Mouse (Mus musculus) gastrocnemius, postnatal 25 days (tissue): ENCODE measurements around the gene P4hb. TPM values are rescaled to one million over a fixed set of nuclear protein-coding genes. Genes with fewer than 3 reads are reported as not detected.
"Not testable (repeated sequence)": the region's sequence is repeated elsewhere in the genome, so short reads cannot be mapped to it uniquely, and the experiment has no call there.

ENCODE experiments used
- DNase-seq: peaks from one replicate; pipeline ENCODE4 v3.0.0; 2022
- total RNA-seq, 2 experiments: library from RNA; stranded (reverse); gene quantifications; 1 replicate in 1 of 2; 2 replicates in 1 of 2; pipeline ENCODE4 v1.2.3; 2021

The P4hb gene
- total RNA-seq, 2 experiments from 2014 or later, result 192 to 198 TPM

- no peak for DNase-seq
These were observed 34.1 kb downstream of the P4hb start for GRCm38 (mm10) chr11:120538955-120539284.

GRCm38 (mm10) chr11:120538485-120538884 is 34.6 kb downstream of the P4hb start:
- DNase-seq, result peak; percentile 83

- DNase-seq, result no peak
These were observed 37.2 kb downstream of the P4hb start for GRCm38 (mm10) chr11:120535804-120536203.

DNA sequence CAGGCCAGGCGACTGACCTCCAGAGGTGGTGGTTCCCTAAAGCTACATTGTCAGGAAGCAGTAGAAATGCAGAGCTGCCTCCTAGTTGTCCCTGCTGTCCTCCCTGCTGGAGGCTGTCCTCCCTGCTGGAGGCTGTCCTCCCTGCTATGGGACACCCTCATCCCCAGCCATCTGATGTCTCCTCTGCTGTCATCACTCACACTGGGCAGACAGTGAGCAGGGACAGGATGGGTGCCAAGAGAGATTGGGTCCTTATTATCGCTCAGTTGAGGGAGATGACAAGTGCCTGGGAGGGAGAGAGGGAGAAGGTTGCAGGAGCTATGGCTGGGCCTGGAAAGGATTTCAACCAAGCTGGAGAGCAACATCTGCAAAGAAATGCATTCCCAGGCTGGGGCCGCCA is 37.9 kb downstream of the P4hb start:
- no peak for DNase-seq

DNA sequence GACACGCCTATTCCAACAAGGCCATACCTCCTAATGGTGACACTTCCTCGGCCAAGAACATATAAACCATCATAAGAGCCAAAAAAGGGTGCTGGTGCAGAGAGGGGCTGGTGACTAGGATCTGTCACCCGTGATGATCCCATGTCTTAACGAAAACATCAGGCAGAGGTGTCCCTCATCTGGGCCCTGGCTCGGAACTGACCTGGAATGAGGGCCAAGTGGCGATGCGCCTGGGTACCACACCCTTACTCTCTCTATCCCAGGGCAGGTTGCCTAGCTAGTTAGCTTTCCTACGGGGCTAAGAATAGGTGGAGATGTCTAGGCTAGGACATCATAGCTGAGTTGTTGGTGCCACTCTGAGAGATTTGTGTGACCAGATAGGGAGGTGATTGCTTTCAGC is 39.0 kb downstream of the P4hb start:
- no peak for DNase-seq

DNA sequence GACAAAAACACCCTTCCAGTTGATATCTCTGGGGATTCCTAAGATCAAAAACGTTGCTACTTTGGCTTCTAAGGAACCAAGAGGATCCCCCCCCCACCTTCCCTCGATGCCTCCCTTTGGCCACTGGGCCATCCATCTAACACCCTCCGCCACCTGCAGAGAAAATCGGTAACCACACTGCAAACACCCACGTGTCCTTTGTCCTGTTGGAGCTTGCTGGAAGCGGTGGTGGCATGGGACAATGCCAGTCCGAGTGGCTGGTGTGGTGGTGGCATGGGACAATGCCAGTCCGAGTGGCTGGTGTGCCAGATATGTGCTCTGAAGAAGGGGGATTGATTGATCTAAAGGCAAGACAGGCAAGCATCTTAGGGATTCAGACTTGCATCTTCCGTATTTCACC is 41.4 kb downstream of the P4hb start:
- no peak for DNase-seq

DNA sequence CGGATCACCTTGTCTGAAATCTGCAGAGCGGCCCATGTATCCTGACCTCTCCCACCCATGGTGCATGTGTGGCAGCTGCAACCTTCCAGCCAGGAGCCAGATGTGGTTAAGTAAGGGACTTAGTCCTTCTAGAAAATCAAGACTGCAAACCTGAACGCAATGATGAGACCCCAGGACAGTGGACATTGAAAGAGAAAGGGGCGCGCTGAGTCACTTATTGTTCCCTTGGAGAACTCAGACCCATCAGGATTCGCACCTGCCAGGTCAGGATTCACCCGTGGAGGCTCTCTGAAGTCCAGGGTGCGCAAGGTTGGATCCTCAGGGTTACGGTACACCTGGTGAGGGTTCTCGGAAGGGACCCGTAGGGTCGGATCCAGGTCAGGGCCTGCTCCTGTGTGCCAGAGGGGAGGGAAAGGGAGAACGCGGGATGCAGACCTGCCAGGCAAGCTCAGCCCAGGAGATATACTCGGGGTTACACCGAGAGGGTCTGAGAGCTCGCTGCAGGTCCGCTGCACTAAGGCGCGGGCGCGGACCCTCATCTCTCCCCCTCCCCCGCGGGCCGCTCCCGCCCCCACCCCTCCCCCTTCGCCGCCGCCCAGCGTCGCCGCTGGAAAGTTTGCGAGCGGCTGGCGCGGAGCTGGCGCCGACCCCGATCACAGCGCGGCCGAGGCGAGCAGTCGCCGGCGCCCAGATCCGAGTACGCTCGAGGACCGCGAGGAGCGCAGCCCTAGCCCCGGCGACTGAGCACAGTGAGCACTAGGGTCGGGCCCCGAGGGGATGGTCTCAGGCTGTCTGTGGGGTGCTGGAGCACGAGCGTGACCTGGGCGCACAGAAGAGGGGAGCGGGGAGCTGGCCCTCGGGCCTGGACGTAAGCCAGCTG is 42.7 kb downstream of the P4hb start, which contains the start of gene Gcgr:
Gene Gcgr (plus strand): TSS at position 615 of the 880 bp plus-strand sequence.
- DNase-seq, result no peak

GRCm38 (mm10) chr11:120528903-120529302 is 44.1 kb downstream of the P4hb start:
- no peak for DNase-seq

- no peak for DNase-seq
These were observed 45.2 kb downstream of the P4hb start for GRCm38 (mm10) chr11:120527690-120528354.

DNA sequence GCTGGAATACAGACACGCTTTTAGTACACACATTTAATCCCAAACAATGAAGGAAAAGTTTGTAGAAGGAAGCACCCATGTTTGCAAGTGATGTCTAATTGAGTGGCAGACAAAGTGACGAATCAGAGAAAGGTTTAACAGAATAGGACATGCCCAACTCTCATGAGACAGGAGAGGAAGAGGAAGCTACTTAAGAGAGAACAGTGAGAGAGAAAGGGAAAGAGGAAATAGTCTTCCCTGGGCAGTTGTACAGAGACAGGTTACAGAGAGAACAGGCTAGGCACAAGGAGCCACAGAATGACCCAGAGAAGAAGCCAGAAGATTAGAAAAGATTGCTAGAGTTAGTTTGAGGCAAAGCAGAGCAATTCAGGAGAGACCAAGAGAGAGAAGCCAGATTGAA is 47.1 kb downstream of the P4hb start:
- DNase-seq, result no peak

DNA sequence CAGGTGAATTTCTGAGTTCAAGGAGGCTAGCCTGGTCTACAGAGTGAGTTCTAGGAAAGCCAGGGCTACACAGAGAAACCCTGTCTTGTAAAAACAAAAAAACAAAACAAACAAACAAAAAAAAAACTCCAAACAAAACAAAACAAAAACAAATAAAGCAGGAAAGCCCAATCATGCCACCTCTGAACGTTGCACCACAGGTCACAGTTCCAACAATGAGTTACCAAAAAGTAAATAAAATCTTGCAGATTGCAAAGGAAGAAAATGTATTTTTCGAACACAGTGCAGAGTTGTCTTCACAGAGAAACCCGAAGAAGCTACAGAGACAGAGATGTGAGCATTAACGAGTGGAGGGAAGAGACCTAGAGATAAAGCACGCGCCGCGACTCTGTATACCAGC is 50.5 kb downstream of the P4hb start:
- DNase-seq, result no peak

- peak; percentile 82 for DNase-seq
These were observed 52.0 kb downstream of the P4hb start for GRCm38 (mm10) chr11:120520967-120521540.

DNA sequence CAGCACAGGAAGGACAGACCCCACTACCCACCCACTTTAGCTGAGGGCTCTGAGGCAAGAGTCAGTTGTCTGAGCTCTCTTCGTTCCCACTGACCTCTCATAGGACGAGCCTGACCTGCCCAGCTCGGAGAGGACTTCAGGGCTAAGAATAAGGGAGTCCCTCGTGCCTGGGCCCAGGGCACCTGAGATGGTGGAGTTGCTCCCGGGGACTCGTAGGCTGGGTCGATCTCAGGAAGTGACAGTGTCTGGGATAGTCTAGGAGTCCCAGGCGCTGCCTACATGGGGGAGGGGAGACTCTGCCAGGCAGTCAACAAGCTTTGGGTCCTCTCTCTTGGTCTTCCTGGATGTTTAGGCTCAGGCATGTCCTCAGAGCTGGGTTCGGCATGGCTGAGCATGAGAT is 52.6 kb downstream of the P4hb start:
- no peak for DNase-seq

DNA sequence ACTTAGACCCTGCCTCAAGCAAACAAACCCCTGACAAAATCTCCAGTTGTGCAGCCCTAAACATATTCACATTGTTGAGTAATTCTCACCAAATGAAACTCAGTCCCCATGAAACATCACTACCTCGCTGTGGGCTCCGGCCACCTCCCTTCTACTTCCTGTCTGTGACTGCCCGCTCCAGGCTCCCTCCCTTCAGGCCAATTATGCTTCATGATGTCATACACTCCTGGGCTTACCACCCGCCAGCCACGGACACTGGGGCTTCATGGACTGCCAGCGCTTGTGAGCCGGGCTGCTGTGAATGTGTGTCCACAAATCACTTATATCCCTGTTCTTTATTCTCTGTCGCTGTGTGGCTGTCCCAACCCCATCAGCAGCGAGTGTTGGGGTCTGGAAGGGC is 53.3 kb downstream of the P4hb start:
- DNase-seq, result peak; percentile 68

DNA sequence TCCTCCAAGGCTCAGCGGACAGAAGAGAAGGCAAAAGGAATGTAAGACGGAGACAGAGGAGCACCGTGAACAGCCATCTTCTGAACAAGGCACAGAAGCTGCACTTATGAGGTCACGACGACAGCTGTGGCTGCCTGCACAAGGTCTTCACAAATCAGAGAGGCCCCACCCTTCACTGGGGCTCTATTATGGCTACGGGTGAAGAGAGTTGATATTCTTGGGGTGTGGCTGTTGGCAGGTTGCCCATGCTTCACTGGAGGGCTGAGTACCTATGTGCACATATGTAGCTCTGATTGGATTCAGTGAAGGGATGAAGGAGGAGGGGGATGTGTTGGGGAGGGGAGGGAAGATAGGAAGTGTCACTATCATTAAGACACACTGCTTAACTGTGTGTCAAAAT is 54.5 kb downstream of the P4hb start:
- DNase-seq, result no peak

DNA sequence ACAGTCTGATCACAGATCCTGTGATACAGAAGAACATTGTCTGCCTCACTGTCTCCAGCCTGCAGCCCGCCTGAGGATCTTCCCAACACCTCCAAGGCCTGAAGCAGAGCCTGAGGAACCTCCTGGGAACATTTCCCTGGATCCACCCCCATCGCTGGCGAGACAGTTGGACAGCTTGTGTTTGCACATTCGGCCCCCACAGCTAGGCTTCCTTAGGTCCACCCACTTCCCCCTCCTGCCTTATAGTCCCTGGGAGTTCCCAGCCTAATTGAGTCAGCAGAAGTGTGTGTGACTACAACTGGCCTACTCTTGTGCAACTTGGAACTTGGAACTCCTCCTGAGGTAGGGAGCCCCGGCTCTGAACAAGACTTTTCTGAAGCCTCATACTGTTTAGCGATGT is 55.0 kb downstream of the P4hb start:
- peak; percentile 66 for DNase-seq

DNA sequence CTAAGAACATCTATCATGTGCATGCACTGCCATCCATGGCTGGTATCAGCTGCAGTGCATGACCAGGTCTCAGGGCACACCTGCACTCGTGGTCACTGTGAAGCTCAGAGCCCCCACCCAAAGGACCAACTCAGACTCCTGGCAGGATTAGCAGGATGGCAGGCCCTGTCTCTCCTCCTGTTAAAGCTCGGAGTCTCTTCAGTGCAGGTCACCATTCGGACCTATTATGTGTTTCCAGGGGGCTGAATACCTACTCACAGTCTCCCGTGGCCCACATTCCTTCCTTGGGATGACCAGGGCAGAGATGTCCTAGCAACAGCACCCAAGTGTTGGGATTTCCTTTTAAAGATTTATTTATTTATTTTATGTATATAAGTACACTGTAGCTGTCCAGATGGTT is 55.9 kb downstream of the P4hb start:
- DNase-seq, result no peak

GRCm38 (mm10) chr11:120515611-120516010 is 57.4 kb downstream of the P4hb start:
- DNase-seq, result peak; percentile 81

GRCm38 (mm10) chr11:120514262-120514661 is 58.8 kb downstream of the P4hb start:
- not testable (repeated sequence) for DNase-seq

DNA sequence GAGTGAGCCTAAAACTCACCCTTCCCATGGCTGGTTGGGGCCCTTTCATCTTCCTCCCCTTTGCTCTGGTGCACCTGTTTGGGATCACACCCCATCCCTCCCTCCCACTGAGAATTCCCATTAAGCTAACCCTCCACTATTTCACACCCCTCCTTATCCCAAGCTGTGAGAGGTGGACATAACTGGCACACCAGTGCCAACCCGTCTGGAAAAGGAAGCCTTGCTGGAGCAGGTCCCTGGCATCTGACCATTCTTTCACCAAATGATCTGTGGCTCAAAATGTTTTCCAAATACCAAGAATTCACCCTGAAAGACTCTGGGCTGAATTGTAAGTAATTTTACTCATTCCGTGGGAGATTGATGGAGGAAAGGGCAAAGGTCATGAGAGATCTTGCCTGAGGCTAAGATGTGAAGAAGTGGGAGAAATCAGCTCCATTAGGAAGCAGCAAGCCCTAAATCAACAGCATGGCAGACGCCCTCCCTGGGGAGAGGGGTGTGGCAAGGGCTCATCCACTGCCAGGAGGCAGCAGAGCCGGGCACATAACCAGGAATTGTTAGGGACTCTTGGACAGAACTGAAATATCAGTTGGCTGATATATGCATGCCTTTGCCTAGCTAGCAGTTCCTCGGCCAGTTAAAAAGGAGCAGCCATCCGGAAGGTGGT is 60.1 kb downstream of the P4hb start:
- DNase-seq, result no peak

GRCm38 (mm10) chr11:120510375-120511030 is 62.5 kb downstream of the P4hb start:
- no peak for DNase-seq
